ENCODE assay signal across 13 mouse cellular contexts in the genomic region with DNA sequence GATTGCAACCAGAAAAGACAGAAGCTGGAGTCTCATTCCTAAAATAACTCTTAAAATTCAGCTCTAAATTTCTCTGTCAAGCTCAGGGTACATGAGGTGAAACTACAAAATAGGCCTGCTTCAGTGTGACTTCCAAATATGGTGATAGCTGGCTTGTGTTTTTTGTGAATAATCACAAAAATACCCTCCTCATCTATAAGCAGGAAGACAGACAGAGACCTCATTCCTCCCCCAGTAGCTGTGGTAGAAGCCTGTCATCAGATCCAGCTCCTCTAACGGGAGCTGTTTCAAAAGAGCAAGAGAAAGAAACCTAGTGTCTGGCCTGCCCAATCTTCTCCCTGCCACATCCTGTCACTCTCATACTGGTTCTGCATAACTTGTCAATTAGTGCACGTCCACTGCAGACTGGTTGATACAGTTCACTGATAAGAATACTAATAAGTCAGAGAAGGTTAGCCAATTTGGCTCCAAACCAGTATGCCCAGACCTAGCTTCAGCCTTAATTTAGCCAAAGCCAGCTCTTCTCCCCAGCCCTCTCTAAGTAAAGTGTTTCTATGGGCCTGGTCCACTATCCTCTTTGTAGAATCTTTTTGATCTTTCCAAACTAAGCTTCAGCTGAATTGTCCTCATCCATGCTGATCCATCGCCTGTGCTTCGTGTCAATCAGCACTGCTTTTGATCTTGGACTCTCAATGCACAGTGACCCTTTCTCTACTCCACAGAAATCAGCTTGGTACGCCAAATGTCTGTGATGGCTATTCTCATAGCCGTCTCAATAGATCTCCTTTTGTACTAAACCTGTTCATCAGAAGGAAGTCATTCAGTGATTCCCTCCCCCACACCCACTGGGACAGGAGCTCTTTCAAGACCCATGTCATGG.
A peak's percentile ranks its signal among the peaks of the same experiment; 100 is the strongest.
DNase-seq lines count a peak whose midpoint lies in the region; ATAC-seq and TF ChIP-seq lines count a peak whose summit lies in the region.
"Had no signal": no experiment of that assay in that cellular context is flagged by ENCODE, and none has a peak within 500 bp of the region (broad histone marks: within the 10 kb centered on the region; RNA-seq: fewer than 3 reads in every experiment).

No protein-coding gene starts in this region.

- H3K27me3 ChIP-seq in kidney, embryonic 15.5 days = no peaks in the 10 kb centered on the region
- H3K27me3 ChIP-seq in midbrain, embryonic 10.5 days (ENCODE audit: low read depth, poor library complexity, severe bottlenecking) = no peaks in the 10 kb centered on the region
- no peaks in the 10 kb centered on the region for H3K27me3 ChIP-seq in midbrain, postnatal 0 days (ENCODE audit: insufficient read depth, low read length)
- no peaks in the 10 kb centered on the region for H3K27me3 ChIP-seq in forebrain, embryonic 12.5 days
- H3K27me3 ChIP-seq: liver, embryonic 15.5 days; megakaryocyte, embryonic 14.5 days; neural tube, embryonic 13.5 days had no signal

- TF ChIP-seq CTCF in midbrain, postnatal 0 days (IDR thresholded peaks at IDR 0.05) = no peak

- no peaks in the 10 kb centered on the region for H3K36me3 ChIP-seq in kidney, embryonic 15.5 days
- no peaks in the 10 kb centered on the region for H3K36me3 ChIP-seq in midbrain, embryonic 10.5 days
- no peaks in the 10 kb centered on the region for H3K36me3 ChIP-seq in midbrain, postnatal 0 days (ENCODE audit: insufficient read depth, low read length)
- H3K36me3 ChIP-seq in forebrain, embryonic 12.5 days (replicated peaks) = no peaks in the 10 kb centered on the region
- H3K36me3 ChIP-seq: liver, embryonic 15.5 days; neural tube, embryonic 13.5 days had no signal

- peaks cover 7% of the 10 kb centered on the region; the same call in 1 of the 2 replicates for H3K4me1 ChIP-seq in kidney, embryonic 15.5 days
- peaks cover 24% of the 10 kb centered on the region for H3K4me1 ChIP-seq in midbrain, embryonic 10.5 days
- H3K4me1 ChIP-seq in midbrain, postnatal 0 days (ENCODE audit: insufficient read depth, low read length) = peaks cover 4% of the 10 kb centered on the region; the same call in 1 of the 2 replicates
- H3K4me1 ChIP-seq in forebrain, embryonic 12.5 days = peaks cover 15% of the 10 kb centered on the region
- H3K4me1 ChIP-seq: liver, embryonic 15.5 days; neural tube, embryonic 13.5 days had no signal

- H3K27ac ChIP-seq in kidney, embryonic 15.5 days = peak overlapping the region; percentile 37
- peak overlapping the region; percentile 64 for H3K27ac ChIP-seq in midbrain, embryonic 10.5 days (replicated peaks)
- H3K27ac ChIP-seq in midbrain, postnatal 0 days (ENCODE audit: low read depth, low read length) = no peak overlapping the region
- 0 out of 2 replicates have a peak overlapping the region, but pooled peaks have one; percentile 31 for H3K27ac ChIP-seq in forebrain, embryonic 12.5 days
- H3K27ac ChIP-seq: heart, adult 2 months; liver, embryonic 15.5 days; neural tube, embryonic 13.5 days had no signal

- ATAC-seq in kidney, embryonic 15.5 days (replicated peaks; ENCODE audit: low FRiP score) = no peak
- ATAC-seq in midbrain, postnatal 0 days (ENCODE audit: low FRiP score) = no peak
- peak; percentile 48; the same call in 1 of the 2 replicates for ATAC-seq in forebrain, embryonic 12.5 days (ENCODE audit: low FRiP score)

- 56% methylated on average over 6 of the region's 6 CpGs for WGBS in kidney, embryonic 15.5 days
- WGBS in midbrain, embryonic 10.5 days = 18% methylated on average over 6 of the region's 6 CpGs
- WGBS in midbrain, postnatal 0 days = 24% methylated on average over 6 of the region's 6 CpGs
- WGBS in forebrain, embryonic 12.5 days = 10% methylated on average over 6 of the region's 6 CpGs

- H3K9me3 ChIP-seq in kidney, embryonic 15.5 days (replicated peaks) = no peaks in the 10 kb centered on the region
- H3K9me3 ChIP-seq in midbrain, embryonic 10.5 days (replicated peaks) = no peaks in the 10 kb centered on the region
- no peaks in the 10 kb centered on the region for H3K9me3 ChIP-seq in midbrain, postnatal 0 days (ENCODE audit: low read length)
- H3K9me3 ChIP-seq in forebrain, embryonic 12.5 days = no peaks in the 10 kb centered on the region
- H3K9me3 ChIP-seq: liver, embryonic 15.5 days; megakaryocyte, embryonic 14.5 days; neural tube, embryonic 13.5 days had no signal

- DNase-seq in kidney, postnatal 4 days = no peak
- DNase-seq in midbrain, embryonic 10.5 days (ENCODE audit: low spot score) = peak; percentile 21
- DNase-seq in midbrain, postnatal 0 days (ENCODE audit: low spot score) = no peak
- peak; percentile 53 for DNase-seq in retina, postnatal 1 day
- no peak for DNase-seq in urinary bladder, postnatal 14 days (ENCODE audit: low spot score)
- DNase-seq in thymus, postnatal 14 days = no peak
- DNase-seq: right cerebral cortex, postnatal 25 days had no signal

- no peak overlapping the region for H3K4me2 ChIP-seq in kidney, embryonic 15.5 days
- H3K4me2 ChIP-seq in midbrain, postnatal 0 days (ENCODE audit: low read depth, low read length, poor library complexity, severe bottlenecking) = no peak overlapping the region
- H3K4me2 ChIP-seq in forebrain, embryonic 12.5 days = no peak overlapping the region
- H3K4me2 ChIP-seq: liver, embryonic 15.5 days; neural tube, embryonic 13.5 days had no signal

- H3K9ac ChIP-seq in kidney, embryonic 15.5 days = no peak overlapping the region
- no peak overlapping the region for H3K9ac ChIP-seq in midbrain, postnatal 0 days (replicated peaks; ENCODE audit: low read length, poor library complexity, severe bottlenecking)
- no peak overlapping the region for H3K9ac ChIP-seq in forebrain, embryonic 12.5 days
- H3K9ac ChIP-seq: liver, embryonic 15.5 days; neural tube, embryonic 13.5 days had no signal

- H3K4me3 ChIP-seq in kidney, embryonic 15.5 days (replicated peaks) = no peak overlapping the region
- no peak overlapping the region for H3K4me3 ChIP-seq in midbrain, embryonic 10.5 days
- H3K4me3 ChIP-seq in midbrain, postnatal 0 days (ENCODE audit: low read depth, low read length) = no peak overlapping the region
- H3K4me3 ChIP-seq in forebrain, embryonic 12.5 days (replicated peaks) = no peak overlapping the region
- H3K4me3 ChIP-seq: heart, adult 2 months; liver, embryonic 15.5 days; megakaryocyte, embryonic 14.5 days; neural tube, embryonic 13.5 days had no signal

Comparison
In these comparisons a context has a peak if more than half of its experiments do, and no peak if none do; other contexts are left out.
1. DNase-seq: peak in midbrain, embryonic 10.5 days (single experiment) and retina, postnatal 1 day (single experiment); none in kidney, postnatal 4 days (0 of 2), midbrain, postnatal 0 days (single experiment), urinary bladder, postnatal 14 days (single experiment) and thymus, postnatal 14 days (single experiment).